Mouse (Mus musculus) gastrocnemius, adult 8-10 months (tissue): ENCODE measurements at regions not wholly inside any gene's neighbourhood (a gene's known extent, or its start where the extent isn't known, plus 50 kb on each side); places are given as distances from the start of the nearest gene placed in this dataset.
A peak's percentile ranks its signal among the peaks of the same experiment; 100 is the strongest.

Experiments used
- DNase-seq, 2 experiments: peaks; one replicate each; pipeline ENCODE4 v3.0.0; 2022; ENCODE audit warnings: low spot score in 2 of 2

GRCm38 (mm10) chr4:56082411-56082810, 550.1 kb upstream of the Klf4 start:
- no peak for DNase-seq

GRCm38 (mm10) chr4:56080960-56081359, 548.7 kb upstream of the Klf4 start:
- DNase-seq, result no peak

- peak; percentile 19 to 31 for DNase-seq
Measured at GRCm38 (mm10) chr4:56070664-56071334, 538.5 kb upstream of the Klf4 start.

- no peak for DNase-seq
Measured at GRCm38 (mm10) chr4:56068859-56069258, 536.6 kb upstream of the Klf4 start.

GRCm38 (mm10) chr4:56064657-56065056, 532.4 kb upstream of the Klf4 start:
- no peak for DNase-seq

- DNase-seq, result no peak
Measured at GRCm38 (mm10) chr4:56051792-56052380, 519.6 kb upstream of the Klf4 start.

GRCm38 (mm10) chr4:56039327-56039726, 507.1 kb upstream of the Klf4 start:
- no peak for DNase-seq

GRCm38 (mm10) chr4:56036334-56036733, 504.1 kb upstream of the Klf4 start:
- DNase-seq, result no peak

- DNase-seq, result no peak
Measured at GRCm38 (mm10) chr4:56035543-56035942, 503.3 kb upstream of the Klf4 start.

- DNase-seq, result no peak
Measured at GRCm38 (mm10) chr4:56028441-56028840, 496.2 kb upstream of the Klf4 start.

- no peak for DNase-seq
Measured at GRCm38 (mm10) chr4:56027258-56027657, 495.0 kb upstream of the Klf4 start.

GRCm38 (mm10) chr4:56024478-56024877, 492.2 kb upstream of the Klf4 start:
- no peak for DNase-seq

GRCm38 (mm10) chr4:56018212-56018611, 485.9 kb upstream of the Klf4 start:
- no peak for DNase-seq

- DNase-seq, result no peak
Measured at GRCm38 (mm10) chr4:56015481-56015880, 483.2 kb upstream of the Klf4 start.

GRCm38 (mm10) chr4:56008287-56008686, 476.0 kb upstream of the Klf4 start:
- DNase-seq, result no peak

GRCm38 (mm10) chr4:56004227-56004626, 472.0 kb upstream of the Klf4 start:
- DNase-seq, result no peak

- no peak for DNase-seq
Measured at GRCm38 (mm10) chr4:56001312-56001731, 469.1 kb upstream of the Klf4 start.

- no peak for DNase-seq
Measured at GRCm38 (mm10) chr4:55984026-55984425, 451.8 kb upstream of the Klf4 start.

- DNase-seq, result no peak
Measured at GRCm38 (mm10) chr4:55978539-55978938, 446.3 kb upstream of the Klf4 start.

GRCm38 (mm10) chr4:55976265-55976664, 444.0 kb upstream of the Klf4 start:
- no peak for DNase-seq

- no peak for DNase-seq
Measured at GRCm38 (mm10) chr4:55973706-55974105, 441.4 kb upstream of the Klf4 start.

- DNase-seq, result no peak
Measured at GRCm38 (mm10) chr4:55972235-55972819, 440.1 kb upstream of the Klf4 start.

GRCm38 (mm10) chr4:55960063-55960462, 427.8 kb upstream of the Klf4 start:
- DNase-seq, result no peak
